Mouse (Mus musculus): Measurements from ENCODE around the gene Anp32b. TPM values are rescaled to one million over a fixed set of nuclear protein-coding genes. Genes with fewer than 3 reads are reported as not detected.

Gene Anp32b
- total RNA-seq (2021): 10 to 100 TPM; 86.8 to 90.9 TPM

DNA sequence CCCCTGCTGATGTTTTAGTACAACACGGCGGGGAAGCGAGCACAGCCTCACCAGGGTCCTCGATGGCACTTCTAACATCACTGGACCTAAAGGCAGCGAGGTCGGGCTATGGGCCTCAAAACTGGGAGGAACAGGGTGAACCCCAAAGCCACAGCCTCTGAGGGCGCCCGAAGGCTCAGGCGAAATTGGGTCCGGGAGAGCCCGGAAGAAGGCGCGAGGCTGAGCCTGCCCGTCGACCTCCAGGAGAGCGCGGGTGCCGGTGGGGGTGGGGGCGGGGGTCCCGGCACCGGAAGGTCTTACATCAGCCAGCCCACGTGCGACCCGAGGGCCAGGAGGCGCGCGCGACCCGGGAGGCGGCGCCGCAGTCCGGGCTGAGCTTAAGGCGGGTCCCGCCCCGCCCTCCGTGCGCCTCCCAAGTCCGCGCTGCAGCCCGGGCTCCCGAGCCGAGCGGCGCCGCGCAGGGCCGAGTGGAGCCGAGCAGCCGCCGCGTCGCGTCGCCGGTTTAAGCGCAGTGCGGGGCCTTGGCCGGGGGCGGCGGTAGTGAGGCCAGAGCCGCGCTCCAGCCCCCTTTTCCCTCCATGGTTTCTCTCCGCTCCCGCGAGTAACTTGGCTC lies at the start of gene Anp32b:
Gene Anp32b (plus strand): TSS at position 384 of the 613 bp plus-strand sequence.
- peak; percentile 96 for DNase-seq
- intact Hi-C loops (cut with DNase I): no loop called here

DNA sequence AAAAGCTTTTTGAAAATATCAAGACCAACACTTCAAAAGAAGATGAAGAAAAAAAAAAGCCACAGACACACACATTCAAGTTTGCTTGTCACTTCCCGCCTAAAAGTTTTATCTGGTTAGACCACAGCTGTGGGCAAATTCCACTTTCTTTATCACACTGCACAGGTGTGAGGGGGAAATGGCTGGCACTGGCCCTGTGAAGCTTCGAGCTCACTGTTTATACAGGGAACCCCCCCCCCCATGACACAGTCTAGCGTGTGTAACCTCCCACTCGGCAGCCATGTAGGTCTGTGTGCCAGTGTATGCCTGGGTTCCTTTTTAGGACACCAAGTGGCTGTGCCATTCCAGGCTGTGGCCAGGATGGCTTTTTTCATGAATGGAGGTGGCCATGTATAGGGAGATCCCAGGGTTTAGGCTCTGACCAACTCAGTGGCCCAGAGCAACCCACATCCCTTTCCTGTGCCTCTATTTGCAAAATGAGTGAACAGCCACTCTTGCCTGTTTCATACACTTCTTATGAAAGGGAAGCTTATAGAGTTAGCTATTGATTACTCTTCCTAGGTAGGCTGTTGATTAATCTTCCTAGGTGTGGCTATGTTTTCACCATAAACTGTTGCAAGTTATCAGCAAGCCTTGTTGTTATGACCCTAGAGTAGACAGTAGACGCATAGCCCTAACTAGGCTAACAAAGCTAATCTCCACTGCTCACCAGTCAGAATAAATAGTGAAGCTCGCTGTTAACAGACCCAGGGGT lies 46.5 kb upstream of the Anp32b start:
- intact Hi-C loops (cut with DNase I): no loop called here
- no peak for DNase-seq

DNA sequence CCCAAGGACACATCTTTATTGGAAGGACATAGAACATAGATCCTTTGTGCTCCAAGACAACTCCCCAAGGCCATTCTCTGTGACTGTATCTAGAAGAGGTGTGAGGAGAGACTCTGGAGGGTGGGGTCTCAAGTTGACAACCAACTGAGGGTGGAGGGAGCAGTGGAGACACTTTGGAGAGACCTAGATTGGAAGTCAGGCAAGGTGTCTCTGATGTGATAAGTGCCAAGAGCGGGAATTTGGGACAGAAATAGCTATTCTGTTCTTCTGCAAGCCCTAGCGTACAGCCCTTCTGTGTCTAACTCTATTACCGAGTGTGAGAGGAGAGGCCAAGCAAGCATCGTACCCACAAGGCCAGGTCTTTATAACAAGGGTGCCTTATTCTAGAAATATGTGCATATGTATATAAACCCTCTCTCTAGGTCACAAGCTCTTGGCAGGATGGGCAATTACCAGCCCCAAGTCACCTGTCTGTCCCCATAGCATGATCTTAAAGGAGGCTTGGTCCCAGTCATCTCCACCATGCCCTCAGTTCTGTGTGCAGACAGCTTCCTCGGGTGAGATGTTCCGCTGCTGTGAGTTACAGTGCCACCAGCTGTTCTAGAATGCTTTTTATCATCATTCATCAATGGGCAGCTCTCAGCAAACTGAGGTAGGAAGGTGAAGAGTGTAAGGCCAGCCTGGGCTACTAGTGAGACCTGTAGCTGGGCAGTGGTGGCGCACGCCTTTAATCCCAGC lies 43.6 kb upstream of the Anp32b start:
- intact Hi-C loops (cut with DNase I): no loop called here
- no peak for DNase-seq

DNA sequence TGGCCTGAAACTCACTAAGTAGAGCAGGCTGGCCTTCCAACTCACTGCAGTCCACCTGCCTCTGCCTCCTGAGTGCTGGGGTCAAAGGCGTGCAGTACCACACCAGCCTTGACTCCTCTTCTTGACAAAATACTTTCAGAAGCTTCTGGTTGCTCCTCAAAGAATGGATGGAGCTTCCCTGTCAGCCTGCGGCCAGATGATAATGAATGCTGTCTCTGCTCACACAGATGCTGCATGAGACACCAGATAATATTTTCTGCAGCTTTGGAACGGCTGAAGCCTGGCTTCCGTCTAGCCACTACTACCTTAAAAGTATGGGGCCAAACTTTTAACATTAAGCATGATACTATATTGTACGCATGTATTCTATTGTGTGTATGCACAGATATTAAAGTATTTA lies 40.0 kb upstream of the Anp32b start:
- intact Hi-C loops (cut with DNase I): no loop called here
- no peak for DNase-seq

DNA sequence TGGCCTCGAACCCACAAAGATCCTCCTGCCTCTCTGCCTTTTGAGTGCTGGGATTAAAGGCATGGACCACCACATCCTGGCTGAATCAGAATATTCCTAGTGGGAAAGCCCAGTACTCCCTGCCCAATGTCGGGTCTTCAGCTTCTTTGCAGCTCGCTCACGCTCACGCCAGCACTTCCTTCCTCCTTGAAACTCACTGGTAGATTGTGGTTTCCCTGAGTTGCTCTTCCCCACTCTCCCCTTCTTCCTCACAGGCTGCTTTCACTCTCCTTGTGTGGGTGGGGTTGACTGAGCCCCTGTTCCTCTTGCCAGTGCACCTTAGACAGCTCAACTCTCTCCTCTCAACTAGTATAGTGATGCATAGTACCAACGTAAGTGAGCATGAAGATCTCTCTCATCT lies 39.2 kb upstream of the Anp32b start:
- peak; percentile 5 to 8 for DNase-seq
- intact Hi-C loops (cut with DNase I): no loop called here

DNA sequence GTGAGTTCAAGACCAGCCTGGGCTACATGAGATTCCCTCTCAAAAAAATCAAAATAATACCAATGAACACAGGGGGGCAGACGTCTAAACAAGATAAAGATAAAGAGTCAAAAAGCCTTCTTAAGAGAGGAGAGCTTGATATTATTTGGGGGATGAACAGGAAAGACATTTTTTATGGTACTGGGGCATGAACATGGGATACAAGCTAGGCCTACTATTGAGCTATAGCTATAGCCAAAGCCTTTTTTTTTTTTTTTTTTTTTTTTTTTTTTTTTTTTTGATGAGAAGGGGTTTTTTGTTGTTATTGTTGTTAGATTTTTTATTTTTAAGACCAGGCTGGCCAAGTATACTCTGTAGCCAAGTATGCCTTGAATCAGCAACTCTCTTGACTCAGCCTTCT lies 38.6 kb upstream of the Anp32b start:
- no peak for DNase-seq
- intact Hi-C loops (cut with DNase I): no loop called here

DNA sequence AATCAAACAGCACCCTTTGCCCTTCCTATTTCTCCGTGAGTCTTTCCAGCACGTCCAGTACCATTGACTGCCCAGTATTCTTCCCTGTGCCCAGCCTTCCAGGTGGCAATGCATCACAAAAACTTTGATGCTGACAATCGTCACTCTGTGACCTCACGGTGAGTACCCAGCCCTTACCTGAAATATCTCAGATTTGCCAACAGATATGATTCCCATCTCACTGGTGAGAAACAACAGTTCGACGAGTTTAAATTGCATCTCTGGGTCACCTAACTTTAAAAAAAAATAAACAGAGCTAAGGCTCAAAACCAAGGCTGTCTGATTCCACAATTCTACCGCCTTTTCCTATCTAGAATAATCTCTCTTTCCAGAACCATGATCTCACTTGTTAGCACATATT lies 37.3 kb upstream of the Anp32b start, which contains the start of gene Hemgn:
Gene Hemgn (minus strand): TSS at position 101 of the 400 bp plus-strand sequence.
- intact Hi-C loops (cut with DNase I): no loop called here
- DNase-seq: no peak

DNA sequence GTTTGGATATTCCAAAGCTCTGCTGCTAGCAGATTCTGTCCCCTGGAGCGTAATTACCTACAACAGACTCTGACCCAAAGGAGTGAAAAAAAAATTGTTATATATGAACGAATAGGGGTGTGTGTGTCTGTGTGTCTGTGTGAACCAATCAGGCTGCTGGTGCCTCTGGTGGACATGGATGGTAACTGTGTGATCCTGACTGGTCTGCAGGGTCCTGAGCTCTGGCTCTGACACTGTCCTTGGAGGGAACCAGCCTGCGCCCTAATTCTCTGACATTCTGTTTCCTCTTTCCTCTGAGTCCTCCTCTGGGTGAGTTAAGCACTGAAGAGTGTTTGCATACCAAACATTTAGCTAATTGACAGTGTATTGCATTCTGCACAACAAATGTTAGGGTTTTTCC lies 33.2 kb upstream of the Anp32b start:
- intact Hi-C loops (cut with DNase I): no loop called here
- DNase-seq: peak; percentile 6 to 15

DNA sequence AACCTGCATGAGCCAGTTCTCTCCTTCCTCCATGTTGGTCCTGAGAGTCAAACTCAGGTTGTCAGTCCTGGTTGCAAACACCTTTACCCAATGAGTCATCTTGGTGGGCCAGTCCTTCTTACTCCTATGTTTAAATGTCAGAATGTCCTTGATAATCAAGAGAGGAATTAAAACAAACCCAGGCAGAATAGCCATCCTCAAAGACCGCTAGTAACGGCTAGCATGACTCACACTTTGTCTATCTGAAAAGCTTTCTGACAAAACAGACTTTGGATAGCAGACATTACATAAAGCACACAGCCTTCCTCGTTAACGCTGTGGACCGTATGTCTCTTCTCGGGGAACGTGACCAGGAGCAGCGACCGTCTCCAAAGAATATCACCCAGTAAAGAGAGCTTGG lies 31.9 kb upstream of the Anp32b start:
- DNase-seq: no peak
- intact Hi-C loops (cut with DNase I): no loop called here

DNA sequence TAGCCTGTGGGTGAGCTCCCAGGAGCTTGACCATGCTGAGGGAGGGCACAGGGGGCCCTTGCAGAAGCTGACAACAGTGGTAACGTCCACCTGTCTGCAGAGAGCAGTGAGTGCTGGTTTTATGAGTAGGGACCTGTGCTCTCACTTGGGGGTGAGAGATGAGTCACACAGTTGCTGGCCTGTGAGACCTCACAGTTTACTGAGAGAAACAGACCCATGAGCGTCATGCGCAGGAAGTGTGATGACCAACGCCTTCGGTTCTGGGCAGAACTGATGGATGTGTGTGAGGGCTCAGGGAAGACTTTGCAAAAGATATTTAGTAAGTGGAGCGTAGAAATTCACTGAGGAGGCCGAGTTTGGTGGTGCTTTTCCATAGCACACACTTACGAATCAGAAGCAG lies 28.1 kb upstream of the Anp32b start:
- no peak for DNase-seq
- intact Hi-C loops (cut with DNase I): no loop called here

DNA sequence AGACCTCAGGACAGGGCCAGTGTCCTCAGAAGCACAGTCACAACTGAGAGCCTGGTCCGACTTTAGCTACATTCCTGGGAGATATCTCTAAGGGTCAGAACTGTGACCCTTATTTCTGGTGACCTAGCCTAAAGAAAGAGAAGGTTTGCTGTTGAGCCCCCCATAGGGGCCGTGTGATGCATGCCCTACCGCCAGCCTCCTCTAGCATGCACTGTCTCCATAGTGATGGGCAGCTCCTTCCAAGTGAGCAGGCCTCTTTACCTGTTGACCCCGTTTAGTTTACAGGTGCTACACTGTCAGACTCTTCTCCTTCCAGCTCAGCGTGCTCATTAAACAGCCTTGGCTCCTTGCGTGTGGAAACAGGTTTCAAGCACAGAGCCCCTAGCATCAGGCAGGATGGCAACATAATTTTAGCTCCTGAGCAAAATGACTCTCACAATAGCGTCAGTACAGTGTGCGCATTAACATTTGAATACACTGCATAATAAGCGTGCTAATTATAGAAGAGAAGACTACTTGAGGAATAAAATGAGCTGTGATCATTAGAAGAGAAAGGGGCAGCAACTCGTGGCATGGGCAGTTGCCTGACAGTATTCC lies 21.7 kb upstream of the Anp32b start:
- no peak for DNase-seq
- intact Hi-C loops (cut with DNase I): no loop called here

DNA sequence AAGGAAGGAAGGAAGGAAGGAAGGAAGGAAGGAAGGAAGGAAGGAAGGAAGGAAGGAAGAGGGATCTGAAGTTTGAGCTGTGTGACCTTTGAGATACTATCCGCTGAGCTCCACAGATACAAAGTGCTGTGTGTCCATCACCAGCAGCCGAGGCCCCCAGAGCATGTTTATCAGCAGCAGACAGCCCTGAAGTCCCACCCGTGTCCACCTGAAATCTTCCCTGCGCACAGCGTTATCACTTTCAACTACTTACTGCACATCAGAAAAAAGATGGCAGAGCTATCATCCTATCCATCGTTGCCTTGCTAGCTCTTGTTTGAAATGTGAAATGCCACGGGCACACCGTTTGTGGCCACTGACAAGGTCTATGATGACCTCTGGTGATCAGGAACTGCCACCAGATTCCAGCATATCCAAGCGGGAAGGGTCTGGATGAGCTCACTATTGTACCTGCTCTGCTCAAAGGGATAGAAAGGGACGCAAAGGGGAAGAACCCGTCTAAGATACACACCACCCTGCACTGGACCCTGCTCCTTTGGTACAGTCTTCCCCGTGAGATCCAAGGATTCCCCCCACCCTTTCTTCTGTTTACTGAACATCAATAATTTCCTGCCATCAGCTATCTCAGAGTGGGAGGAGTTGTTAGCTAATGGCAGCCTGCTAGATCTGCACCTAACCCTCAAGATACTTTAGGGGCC lies 18.2 kb upstream of the Anp32b start:
- DNase-seq: no peak
- intact Hi-C loops (cut with DNase I): no loop called here

DNA sequence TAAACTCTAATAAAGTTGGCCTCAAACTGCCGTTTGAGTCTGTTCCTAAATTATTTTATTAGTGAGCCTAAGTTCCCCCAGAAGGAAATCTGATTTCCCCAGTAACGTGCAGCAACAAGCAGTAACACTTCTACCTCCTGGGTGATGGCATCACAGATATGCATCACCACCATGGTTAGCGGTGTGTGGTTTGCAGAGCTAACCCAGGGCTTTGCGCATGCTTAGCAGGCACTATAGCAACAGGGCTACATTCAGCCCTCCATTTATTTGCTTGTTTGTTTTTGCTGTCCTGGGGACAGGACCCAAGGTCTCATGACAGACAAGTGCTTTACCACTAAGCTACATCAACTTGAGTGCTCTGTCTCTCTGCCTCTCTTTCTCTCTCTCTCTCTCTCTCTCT lies 8.2 kb upstream of the Anp32b start:
- no peak for DNase-seq
- intact Hi-C loops (cut with DNase I): no loop called here

DNA sequence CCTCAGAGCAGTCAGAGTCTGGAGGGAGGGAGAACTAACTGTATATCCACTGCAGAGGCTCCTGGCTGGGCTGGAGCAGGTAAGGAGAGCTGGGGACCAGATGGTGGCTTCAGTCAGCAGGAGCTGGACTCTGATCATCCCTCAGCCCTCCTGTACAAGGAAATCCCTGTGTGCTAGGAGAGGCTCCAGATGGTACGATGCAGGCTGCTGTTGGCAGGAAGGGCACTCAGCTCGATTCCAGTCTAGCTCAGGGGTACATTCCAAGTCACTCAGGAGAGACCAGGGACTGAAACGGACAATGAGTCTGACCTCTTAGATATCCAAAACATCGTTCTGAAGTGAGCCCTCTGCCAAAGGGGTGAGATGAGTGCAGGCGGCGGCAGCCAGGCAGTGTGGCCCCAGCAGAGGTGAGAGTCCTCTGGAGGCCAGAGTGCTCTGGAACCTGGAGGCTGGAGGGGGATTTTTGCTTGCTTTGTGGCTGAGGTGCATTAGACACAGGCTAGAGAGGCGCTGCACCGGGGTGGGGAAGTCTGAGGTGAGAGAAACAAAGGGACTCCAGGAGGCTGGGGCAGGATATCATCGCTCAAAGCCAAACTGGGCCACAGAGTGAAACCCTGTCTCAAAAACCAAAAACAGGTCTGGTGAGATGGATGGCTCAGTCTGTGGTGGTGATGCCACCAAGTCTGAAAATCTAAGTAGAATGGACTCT lies 5.3 kb upstream of the Anp32b start:
- intact Hi-C loops (cut with DNase I): loop anchor here (5.0 kb wide), 1 partner anchor 243 kb away; no protein-coding TSS in a partner anchor
- no peak for DNase-seq

DNA sequence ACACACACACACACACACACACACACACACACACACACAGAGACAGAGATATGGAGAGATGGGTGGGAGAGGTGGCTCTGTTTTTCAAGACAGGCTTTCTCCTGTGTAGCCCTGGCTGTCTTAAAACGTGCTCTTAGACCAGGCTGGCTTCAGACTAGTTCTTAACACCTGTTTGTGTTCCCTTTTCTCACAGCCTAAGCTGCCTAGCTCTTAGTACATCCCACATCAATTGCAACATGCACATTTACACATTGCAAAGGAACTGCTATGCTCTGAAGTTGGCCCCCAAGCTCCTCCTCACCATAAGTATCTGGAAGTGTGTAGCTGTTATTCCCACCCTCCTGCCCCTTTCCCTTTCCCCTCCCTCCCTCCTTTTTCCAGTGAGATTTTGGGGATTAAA lies 3.2 kb upstream of the Anp32b start:
- DNase-seq: no peak
- intact Hi-C loops (cut with DNase I): loop anchor here (5.0 kb wide), 1 partner anchor 245 kb away; no protein-coding TSS in a partner anchor

DNA sequence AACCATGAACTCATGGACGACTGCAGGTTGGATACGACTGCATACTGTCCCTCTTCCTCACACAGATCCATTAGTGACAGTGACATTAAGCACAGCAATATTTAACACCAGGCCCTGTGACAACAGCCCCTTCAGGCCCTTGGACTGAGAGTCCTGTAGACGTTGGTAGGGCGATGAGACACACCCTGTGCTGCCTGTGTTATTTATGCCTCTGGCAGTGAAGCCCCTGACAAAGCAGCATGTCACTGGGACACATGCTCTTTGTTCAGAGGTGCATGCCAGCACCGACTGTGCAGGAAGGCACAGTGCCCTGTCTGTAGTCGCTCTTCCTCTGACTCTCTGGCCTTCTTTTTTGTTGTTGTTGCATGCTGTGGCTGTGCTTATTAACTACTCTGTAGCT lies 1.8 kb upstream of the Anp32b start:
- DNase-seq: peak; percentile 28 to 41
- intact Hi-C loops (cut with DNase I): loop anchor here (5.0 kb wide), 1 partner anchor 247 kb away; no protein-coding TSS in a partner anchor

DNA sequence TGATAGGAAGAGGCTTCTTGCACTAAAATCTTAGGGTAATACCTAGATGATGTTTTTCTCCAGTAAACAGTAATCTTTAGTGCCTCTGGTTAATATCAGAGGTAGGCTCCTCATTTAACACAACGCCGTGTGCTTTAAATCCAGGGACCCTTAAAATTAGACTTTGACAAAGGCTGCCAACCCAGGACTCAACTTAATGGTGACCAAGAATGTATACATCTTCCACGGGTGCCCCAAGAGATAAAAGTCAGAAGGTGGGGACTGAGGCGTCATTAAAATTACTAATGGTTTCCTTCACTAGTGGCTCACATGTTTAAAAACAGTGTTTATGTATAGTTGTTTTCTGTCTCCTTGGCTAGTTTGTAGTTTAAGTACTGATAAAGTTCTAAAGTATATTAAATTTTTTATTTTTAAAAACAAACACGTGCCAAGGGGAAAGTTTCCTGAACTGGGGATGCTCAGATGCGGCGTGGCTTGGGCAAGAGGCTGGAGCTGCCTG lies 633 bp upstream of the Anp32b start:
- no peak for DNase-seq
- intact Hi-C loops (cut with DNase I): no loop called here

DNA sequence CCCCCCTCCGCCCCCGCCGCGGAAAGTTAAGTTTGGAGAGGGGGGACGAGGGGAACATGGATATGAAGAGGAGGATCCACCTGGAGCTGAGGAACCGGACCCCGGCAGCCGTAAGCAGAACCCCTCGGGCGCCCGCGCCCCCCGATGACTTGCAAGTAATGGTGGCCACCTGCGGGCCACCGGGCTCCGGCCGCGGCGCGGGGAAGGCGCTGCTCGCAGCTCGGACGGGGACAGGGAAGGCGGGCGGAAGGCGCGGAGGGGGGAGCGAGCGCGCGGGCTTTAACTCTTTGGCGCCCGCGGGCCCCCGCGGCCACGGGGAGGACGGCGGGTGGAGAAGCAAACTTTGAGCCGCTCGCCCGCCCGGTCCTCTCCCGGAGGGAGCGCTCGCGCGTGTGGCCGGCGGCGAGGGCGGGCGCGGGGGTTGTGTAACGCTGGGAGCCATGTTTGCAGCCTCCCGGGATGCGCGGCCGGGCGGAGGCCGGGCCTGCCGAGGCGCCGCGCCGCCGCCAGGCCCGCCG lies 597 bp downstream of the Anp32b start:
- intact Hi-C loops (cut with DNase I): no loop called here

DNA sequence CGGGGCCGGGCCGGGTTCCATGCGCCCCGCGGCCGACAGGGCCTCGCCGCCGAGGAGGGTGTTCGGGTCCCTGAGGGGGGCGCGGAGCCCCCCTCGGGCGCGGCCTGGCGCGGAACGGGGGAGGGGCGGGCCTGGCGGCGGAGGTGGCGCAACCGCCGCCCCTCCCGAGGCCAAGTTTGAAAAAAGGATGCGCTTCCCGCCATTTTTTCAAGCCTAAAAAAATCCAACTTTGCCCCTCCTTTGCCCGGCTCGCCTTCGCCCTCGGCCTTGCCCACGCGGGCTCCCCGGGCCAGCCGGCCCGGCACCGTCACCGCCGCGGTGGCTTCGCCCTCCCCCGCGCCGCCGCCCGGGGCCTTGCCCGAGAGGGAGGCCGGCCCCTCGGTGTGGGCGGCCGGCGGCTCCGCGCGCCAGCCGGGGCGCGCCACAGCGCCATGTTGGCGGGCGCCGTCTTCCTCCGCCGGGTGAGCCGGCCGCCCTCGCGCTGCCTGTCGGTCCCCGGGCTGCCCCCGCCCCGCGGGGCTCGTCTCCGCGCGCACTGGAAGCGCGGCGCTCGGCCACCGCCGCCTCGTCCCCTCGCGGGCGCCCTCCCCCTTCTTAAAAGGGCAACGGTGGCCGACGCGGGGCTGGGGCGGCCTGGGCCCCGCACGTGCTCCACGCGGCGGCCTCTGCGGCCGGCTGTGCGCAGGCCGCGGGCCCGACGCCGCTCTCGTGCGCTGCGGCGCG lies 1.2 kb downstream of the Anp32b start:
- intact Hi-C loops (cut with DNase I): loop anchor here (1.0 to 2.0 kb wide), 2 partner anchors 35 to 62 kb away; no protein-coding TSS in a partner anchor
- peak; percentile 77 to 84 for DNase-seq

More for the DNA sequence above, 597 bp downstream of the Anp32b start:
- peak; percentile 82 to 87 for DNase-seq
